Mouse (Mus musculus): ENCODE data around the gene Mybbp1a. TPM values are rescaled to one million over a fixed set of nuclear protein-coding genes. Genes with fewer than 3 reads are reported as not detected.

Gene Mybbp1a
- polyA plus RNA-seq, 1 experiment = 57.1 TPM

DNA sequence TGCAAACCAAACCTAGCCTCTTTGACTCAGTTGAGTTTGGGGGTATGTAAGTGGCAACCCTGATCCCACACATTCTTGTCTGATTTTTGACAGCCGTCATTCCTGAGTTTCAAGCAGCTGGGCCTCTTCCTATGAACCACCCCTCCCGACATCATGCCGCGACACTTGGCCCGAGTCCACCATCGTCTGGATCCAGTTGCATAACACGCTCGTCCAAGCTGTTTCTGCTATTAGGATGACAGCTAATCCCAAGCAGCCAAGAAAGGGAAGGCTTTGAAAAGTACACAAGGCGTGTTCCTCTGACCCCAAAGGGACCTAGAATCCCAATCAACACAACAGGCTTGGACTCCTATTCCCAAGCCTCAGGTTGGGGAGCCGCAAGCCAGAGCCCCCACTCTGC, 44.1 kb upstream of the Mybbp1a start:
- DNase-seq = no peak
- Histone ChIP-seq H3K27me3 (ENCODE audit: control insufficient read depth, insufficient read depth, low read length) (no peaks in the 10 kb centered on the region), H3K36me3 (ENCODE audit: control insufficient read depth, insufficient read depth, low read length) (no peaks in the 10 kb centered on the region), H3K4me3 (ENCODE audit: control insufficient read depth, insufficient read depth, low read length) (no peak overlapping the region), H3K4me1 (replicated peaks; ENCODE audit: control insufficient read depth, insufficient read depth, low read length) (no peaks in the 10 kb centered on the region), H3K27ac (ENCODE audit: control insufficient read depth, insufficient read depth, low read length) (no peak overlapping the region)
- no peak for TF ChIP-seq CTCF (IDR thresholded peaks at IDR 0.05; ENCODE audit: borderline replicate concordance, control insufficient read depth, extremely low read depth, insufficient read depth, low read length, poor library complexity)
- TF ChIP-seq POLR2A (IDR thresholded peaks at IDR 0.05; ENCODE audit: control insufficient read depth, extremely low read depth, insufficient read depth, low read length, poor library complexity) = no peak
- WGBS = 88% methylated on average over 10 of the region's 10 CpGs

DNA sequence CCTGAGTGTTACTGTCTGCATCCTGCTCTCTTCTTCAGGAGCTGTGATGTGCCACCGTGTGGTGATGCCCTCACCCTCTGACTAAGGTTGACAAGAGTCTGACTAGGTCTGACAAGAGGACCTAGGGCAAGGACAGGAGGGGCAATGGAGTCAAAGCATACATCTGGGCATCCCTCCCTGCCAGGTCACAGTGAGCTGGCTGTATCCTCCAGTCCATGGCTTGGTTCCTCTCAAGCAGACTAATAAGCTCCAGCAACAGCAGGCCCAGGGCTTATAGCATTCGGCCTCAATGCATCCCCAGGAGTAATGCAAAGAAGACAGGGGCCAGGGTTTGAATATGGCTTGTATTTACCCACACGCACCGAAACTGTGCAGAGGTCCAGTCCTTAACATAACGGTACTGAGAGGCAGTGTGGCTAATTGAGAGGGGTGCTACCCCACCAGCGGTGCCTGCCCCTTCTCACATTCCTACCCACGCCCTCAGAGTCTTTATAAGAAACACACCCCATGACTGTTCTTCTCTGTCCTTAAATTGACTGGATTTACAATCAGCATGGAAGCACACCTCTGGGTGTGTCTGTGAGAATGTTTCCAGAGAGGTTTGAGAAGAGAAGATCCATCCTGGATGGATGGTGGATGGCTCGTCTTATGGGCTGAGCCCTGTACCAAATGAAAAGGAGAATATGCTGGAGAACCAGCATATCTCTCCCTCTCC, 43.2 kb upstream of the Mybbp1a start:
- TF ChIP-seq POLR2A (IDR thresholded peaks at IDR 0.05; ENCODE audit: control insufficient read depth, extremely low read depth, insufficient read depth, low read length, poor library complexity) = no peak
- no peak for TF ChIP-seq CTCF (IDR thresholded peaks at IDR 0.05; ENCODE audit: borderline replicate concordance, control insufficient read depth, extremely low read depth, insufficient read depth, low read length, poor library complexity)
- no peaks in the 10 kb centered on the region for H3K4me1 ChIP-seq (replicated peaks; ENCODE audit: control insufficient read depth, insufficient read depth, low read length)
- H3K36me3 ChIP-seq (ENCODE audit: control insufficient read depth, insufficient read depth, low read length) = no peaks in the 10 kb centered on the region
- H3K4me3 ChIP-seq (ENCODE audit: control insufficient read depth, insufficient read depth, low read length) = no peak overlapping the region
- DNase-seq = no peak
- 90% methylated on average over 8 of the region's 8 CpGs for WGBS
- H3K27ac ChIP-seq (ENCODE audit: control insufficient read depth, insufficient read depth, low read length) = no peak overlapping the region
- no peaks in the 10 kb centered on the region for H3K27me3 ChIP-seq (ENCODE audit: control insufficient read depth, insufficient read depth, low read length)

DNA sequence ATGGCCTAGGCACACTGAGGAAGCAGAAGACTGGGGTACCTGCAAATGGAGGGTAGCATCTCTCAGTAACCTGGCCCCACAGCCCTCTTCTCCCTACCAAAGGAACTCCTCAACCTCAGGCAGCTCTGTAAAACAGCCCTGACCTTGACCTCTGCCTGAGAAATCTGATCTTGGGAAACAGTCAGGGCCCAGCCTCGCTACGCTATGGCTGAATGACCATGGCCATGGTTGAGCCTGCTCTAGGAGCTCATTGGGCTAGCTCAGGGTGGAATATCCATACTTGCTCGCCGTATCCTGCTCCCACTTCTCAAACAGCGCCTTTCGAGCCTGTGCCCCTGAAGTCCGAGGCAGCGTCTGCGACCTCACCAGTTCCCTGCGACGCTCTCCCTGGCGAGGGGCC, 40.1 kb upstream of the Mybbp1a start:
- H3K27ac ChIP-seq (ENCODE audit: control insufficient read depth, insufficient read depth, low read length) = no peak overlapping the region
- H3K4me1 ChIP-seq (replicated peaks; ENCODE audit: control insufficient read depth, insufficient read depth, low read length) = no peaks in the 10 kb centered on the region
- TF ChIP-seq POLR2A (IDR thresholded peaks at IDR 0.05; ENCODE audit: control insufficient read depth, extremely low read depth, insufficient read depth, low read length, poor library complexity) (no peak), CTCF (IDR thresholded peaks at IDR 0.05; ENCODE audit: borderline replicate concordance, control insufficient read depth, extremely low read depth, insufficient read depth, low read length, poor library complexity) (no peak)

DNA sequence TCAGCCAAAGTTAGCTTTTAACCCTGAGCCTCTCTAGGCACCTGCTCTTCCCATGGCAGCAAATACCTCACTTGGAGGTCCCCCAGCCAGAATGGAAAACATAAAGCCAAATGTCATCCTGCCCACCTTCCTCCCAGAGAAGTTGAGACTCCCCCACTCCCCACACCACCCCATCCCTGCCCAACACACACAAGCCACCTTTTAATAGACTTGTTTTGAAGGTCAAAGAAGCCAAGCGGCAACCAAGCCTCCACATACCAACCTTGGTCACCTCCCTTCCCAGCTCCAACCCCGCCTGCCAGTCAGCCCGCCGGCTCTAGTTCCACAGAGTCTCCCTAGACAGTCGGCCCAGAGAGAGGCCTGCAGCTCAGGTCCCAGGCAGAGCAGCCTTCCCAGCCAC, 39.1 kb upstream of the Mybbp1a start:
- Histone ChIP-seq H3K4me3 (ENCODE audit: control insufficient read depth, insufficient read depth, low read length) (no peak overlapping the region), H3K27ac (ENCODE audit: control insufficient read depth, insufficient read depth, low read length) (no peak overlapping the region), H3K4me1 (replicated peaks; ENCODE audit: control insufficient read depth, insufficient read depth, low read length) (no peaks in the 10 kb centered on the region), H3K36me3 (ENCODE audit: control insufficient read depth, insufficient read depth, low read length) (no peaks in the 10 kb centered on the region), H3K27me3 (ENCODE audit: control insufficient read depth, insufficient read depth, low read length) (no peaks in the 10 kb centered on the region)
- DNase-seq = no peak
- TF ChIP-seq CTCF (IDR thresholded peaks at IDR 0.05; ENCODE audit: borderline replicate concordance, control insufficient read depth, extremely low read depth, insufficient read depth, low read length, poor library complexity) (no peak), POLR2A (IDR thresholded peaks at IDR 0.05; ENCODE audit: control insufficient read depth, extremely low read depth, insufficient read depth, low read length, poor library complexity) (no peak)
- WGBS = 89% methylated on average over 5 of the region's 5 CpGs

More for the DNA sequence above, 40.1 kb upstream of the Mybbp1a start:
- Histone ChIP-seq H3K36me3 (ENCODE audit: control insufficient read depth, insufficient read depth, low read length) (no peaks in the 10 kb centered on the region), H3K4me3 (ENCODE audit: control insufficient read depth, insufficient read depth, low read length) (no peak overlapping the region), H3K27me3 (ENCODE audit: control insufficient read depth, insufficient read depth, low read length) (no peaks in the 10 kb centered on the region)
- WGBS = 96% methylated on average over 12 of the region's 12 CpGs
- no peak for DNase-seq

DNA sequence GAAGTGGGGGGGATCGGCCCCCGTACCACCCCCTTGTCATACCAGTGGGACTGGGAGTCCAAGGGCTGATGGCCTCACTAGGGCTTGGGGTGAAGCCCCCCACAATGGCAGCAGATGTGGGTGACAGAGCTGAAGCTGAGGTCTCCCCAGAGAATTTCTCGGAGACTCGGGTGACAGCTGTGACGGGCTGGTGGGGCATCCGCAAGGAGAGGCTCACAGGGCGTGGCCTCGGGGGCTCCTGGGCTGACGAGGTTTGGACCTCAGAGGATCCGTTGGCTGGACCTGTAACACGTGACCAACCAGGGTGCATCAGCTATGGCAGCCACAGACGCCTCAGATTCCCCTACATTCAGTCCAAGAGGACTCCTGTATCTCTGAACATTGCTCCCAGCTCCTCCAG, 38.2 kb upstream of the Mybbp1a start:
- no peaks in the 10 kb centered on the region for H3K4me1 ChIP-seq (replicated peaks; ENCODE audit: control insufficient read depth, insufficient read depth, low read length)
- H3K27me3 ChIP-seq (ENCODE audit: control insufficient read depth, insufficient read depth, low read length) = no peaks in the 10 kb centered on the region
- no peak overlapping the region for H3K4me3 ChIP-seq (ENCODE audit: control insufficient read depth, insufficient read depth, low read length)
- 93% methylated on average over 12 of the region's 12 CpGs for WGBS
- no peak for TF ChIP-seq CTCF (IDR thresholded peaks at IDR 0.05; ENCODE audit: borderline replicate concordance, control insufficient read depth, extremely low read depth, insufficient read depth, low read length, poor library complexity)
- no peak for DNase-seq
- H3K27ac ChIP-seq (ENCODE audit: control insufficient read depth, insufficient read depth, low read length) = no peak overlapping the region
- no peaks in the 10 kb centered on the region for H3K36me3 ChIP-seq (ENCODE audit: control insufficient read depth, insufficient read depth, low read length)

DNA sequence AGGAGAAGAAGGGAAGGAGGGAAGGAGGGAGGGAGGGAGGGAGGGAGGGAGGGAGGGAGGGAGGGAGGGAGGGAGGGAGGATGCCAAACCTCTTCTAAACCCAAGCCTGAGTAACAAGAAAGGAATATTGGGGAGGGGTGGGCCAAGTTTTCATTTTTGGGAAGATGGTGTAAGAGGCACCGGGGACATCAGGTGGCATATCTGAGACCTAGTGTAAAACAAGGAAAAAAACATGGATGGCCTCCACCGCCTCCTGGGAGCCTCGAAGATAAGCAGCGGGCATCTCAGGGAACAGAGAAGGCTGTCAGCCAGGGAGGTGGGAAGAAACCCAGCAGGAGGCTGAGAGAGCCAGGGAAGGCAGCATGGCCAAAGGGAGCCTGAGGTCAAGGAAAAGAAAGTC, 35.6 kb upstream of the Mybbp1a start:
- DNase-seq = no peak
- Histone ChIP-seq H3K4me3 (ENCODE audit: control insufficient read depth, insufficient read depth, low read length) (no peak overlapping the region), H3K36me3 (ENCODE audit: control insufficient read depth, insufficient read depth, low read length) (no peaks in the 10 kb centered on the region), H3K27me3 (ENCODE audit: control insufficient read depth, insufficient read depth, low read length) (no peaks in the 10 kb centered on the region; the same call in 1 of the 2 replicates), H3K4me1 (replicated peaks; ENCODE audit: control insufficient read depth, insufficient read depth, low read length) (no peaks in the 10 kb centered on the region), H3K27ac (ENCODE audit: control insufficient read depth, insufficient read depth, low read length) (no peak overlapping the region)
- 79% methylated on average over 4 of the region's 4 CpGs for WGBS
- no peak for TF ChIP-seq CTCF (IDR thresholded peaks at IDR 0.05; ENCODE audit: borderline replicate concordance, control insufficient read depth, extremely low read depth, insufficient read depth, low read length, poor library complexity)
- TF ChIP-seq POLR2A (IDR thresholded peaks at IDR 0.05; ENCODE audit: control insufficient read depth, extremely low read depth, insufficient read depth, low read length, poor library complexity) = no peak

Measured in thymus, adult 2 months (tissue).